Mouse (Mus musculus) left cerebral cortex, postnatal 10 days (tissue): Measurements from ENCODE around the gene Xlr5c. TPM values are rescaled to one million over a fixed set of nuclear protein-coding genes. Genes with fewer than 3 reads are reported as not detected.
"Not testable (repeated sequence)": the region's sequence is repeated elsewhere in the genome, so short reads cannot be mapped to it uniquely, and the experiment has no call there.

Experiments
- DNase-seq, 2 experiments: peaks; one replicate each; pipeline ENCODE4 v3.0.0; 2021 to 2022; ENCODE audit warnings: low spot score in 2 of 2, mixed read lengths in 1 of 2; ENCODE audit errors: extremely low spot score in 1 of 2
- intact Hi-C: fragments of 180-260 bp; cut with DNase I; formaldehyde crosslinking; loops from one replicate; pipeline ENCODE4 v1.15.1; 2025
- total RNA-seq, 2 experiments: library from RNA; stranded (reverse); gene quantifications; 2 replicates each; pipeline ENCODE4 v1.2.3; 2021

Gene Xlr5c
- total RNA-seq = not detected

GRCm38 (mm10) chrX:73292876-73293275 lies at the start of gene Xlr5c, which contains the start of gene Xlr5a:
TSS of gene Xlr5c (minus strand) at chrX:73292976.
TSS of gene Xlr5a (minus strand) at chrX:73292976.
- DNase-seq, intact Hi-C loops: not testable (repeated sequence)

GRCm38 (mm10) chrX:73342483-73342895 lies 49.7 kb upstream of the Xlr5c start, which contains the start of gene Zfp275:
TSS of gene Zfp275 (plus strand) at chrX:73342621.
- intact Hi-C loops = no loop called here
- DNase-seq = peak; percentile 52 to 88

- intact Hi-C loops = no loop called here
- DNase-seq = no peak
Observed at GRCm38 (mm10) chrX:73342068-73342467, 49.3 kb upstream of the Xlr5c start.

- DNase-seq = no peak
- intact Hi-C loops = no loop called here
Observed at GRCm38 (mm10) chrX:73341473-73341872, 48.7 kb upstream of the Xlr5c start.

GRCm38 (mm10) chrX:73336740-73337139 lies 44.0 kb upstream of the Xlr5c start, which contains the start of gene Gm45015:
TSS of gene Gm45015 (minus strand) at chrX:73336840.
- no peak for DNase-seq
- intact Hi-C loops = no loop called here

- intact Hi-C loops = no loop called here
- DNase-seq = no peak
Observed at GRCm38 (mm10) chrX:73333548-73333947, 40.8 kb upstream of the Xlr5c start.

- DNase-seq = no peak
- intact Hi-C loops = no loop called here
Observed at GRCm38 (mm10) chrX:73327215-73327614, 34.4 kb upstream of the Xlr5c start.

- intact Hi-C loops = no loop called here
- no peak for DNase-seq
Observed at GRCm38 (mm10) chrX:73321029-73321428, 28.3 kb upstream of the Xlr5c start.

- intact Hi-C loops = loop anchor here (5.0 kb wide), 1 partner anchor 120 kb away; no protein-coding TSS in a partner anchor
- DNase-seq = peak; percentile 7 to 20
Observed at GRCm38 (mm10) chrX:73312522-73312921, 19.7 kb upstream of the Xlr5c start.

- intact Hi-C loops = not testable (repeated sequence)
Observed at GRCm38 (mm10) chrX:73295745-73296144, 3.0 kb upstream of the Xlr5c start.

GRCm38 (mm10) chrX:73265270-73265669 lies 27.5 kb downstream of the Xlr5c start, which contains the start of gene Xlr3c:
TSS of gene Xlr3c (minus strand) at chrX:73265390.
- DNase-seq, intact Hi-C loops: not testable (repeated sequence)

More at GRCm38 (mm10) chrX:73295745-73296144, 3.0 kb upstream of the Xlr5c start:
- DNase-seq = not testable (repeated sequence)

GRCm38 (mm10) chrX:73262428-73262827 lies 30.3 kb downstream of the Xlr5c start:
- intact Hi-C loops = not testable (repeated sequence)

GRCm38 (mm10) chrX:73242821-73243325 lies 49.9 kb downstream of the Xlr5c start, which contains the start of gene Xlr4c:
TSS of gene Xlr4c (minus strand) at chrX:73243130.
- DNase-seq, intact Hi-C loops: not testable (repeated sequence)

More at GRCm38 (mm10) chrX:73262428-73262827, 30.3 kb downstream of the Xlr5c start:
- DNase-seq = not testable (repeated sequence)

Other genes starting within 250 kb of the Xlr5c start
- gene Pnma3, start 228.2 kb downstream of the Xlr5c start, total RNA-seq = 10 to 100 TPM; 28.7 to 30.8 TPM
- under 1 TPM in 1 of 2 experiments, not detected in 1; 0.91 TPM for gene Xlr4a, start 210.5 kb downstream of the Xlr5c start, total RNA-seq
- 1 to 10 TPM in 1 of 2 experiments, under 1 TPM in 1; 0.51 to 4.8 TPM for gene Xlr3a, start 195.9 kb downstream of the Xlr5c start, total RNA-seq
- 1 to 10 TPM; 1.5 to 1.9 TPM for gene Gm14685, start 175.9 kb downstream of the Xlr5c start, total RNA-seq
- gene Xlr5b, start 144.2 kb downstream of the Xlr5c start, total RNA-seq = not detected
- gene DXBay18, start 143.5 kb downstream of the Xlr5c start, total RNA-seq = 1 to 10 TPM in 1 of 2 experiments, under 1 TPM in 1; 0.91 to 1.4 TPM
- not detected for gene Spin2d, start 116.0 kb downstream of the Xlr5c start, total RNA-seq
- 1 to 10 TPM; 1.2 to 9.8 TPM for gene Xlr3b, start 100.8 kb downstream of the Xlr5c start, total RNA-seq
- gene Xlr4b, start 78.6 kb downstream of the Xlr5c start, total RNA-seq = 1 to 10 TPM in 1 of 2 experiments, under 1 TPM in 1; 0.45 to 1.1 TPM
- gene F8a, start 64.7 kb downstream of the Xlr5c start, total RNA-seq = 10 to 100 TPM; 14.3 to 15.1 TPM
- under 1 TPM in 1 of 2 experiments, not detected in 1; 0.90 TPM for gene Xlr4c, start 49.8 kb downstream of the Xlr5c start, total RNA-seq
- not detected for gene Xlr3c, start 27.6 kb downstream of the Xlr5c start, total RNA-seq
- gene Xlr5a, start within 50 bp of the Xlr5c start, total RNA-seq = not detected
- not detected for gene Gm45015, start 43.9 kb upstream of the Xlr5c start, total RNA-seq
- 10 to 100 TPM; 16.8 to 17.5 TPM for gene Zfp275, start 49.6 kb upstream of the Xlr5c start, total RNA-seq
- under 1 TPM; 0.19 to 0.24 TPM for gene Gm18336, start 105.8 kb upstream of the Xlr5c start, total RNA-seq
- gene Zfp92, start 118.1 kb upstream of the Xlr5c start, total RNA-seq = 1 to 10 TPM; 2.5 to 3.1 TPM
- gene Trex2, start 142.4 kb upstream of the Xlr5c start, total RNA-seq = not detected
- gene Haus7, start 166.1 kb upstream of the Xlr5c start, total RNA-seq = 10 to 100 TPM; 13.7 to 15.0 TPM
- gene Bgn, start 190.6 kb upstream of the Xlr5c start, total RNA-seq = 10 to 100 TPM; 33.2 to 34.7 TPM
- gene Atp2b3, start 210.1 kb upstream of the Xlr5c start, total RNA-seq = 10 to 100 TPM; 63.9 to 64.2 TPM